Mouse (Mus musculus) spleen, adult 2 months (tissue): Measurements from ENCODE around the gene Prex1. TPM values are rescaled to one million over a fixed set of nuclear protein-coding genes. Genes with fewer than 3 reads are reported as not detected.

Source experiments
- DNase-seq, 2 experiments: peaks; one replicate each; pipeline versions ENCODE4 v3.0.0 to v3.0.0-alpha.2; 2012 to 2021; ENCODE audit warnings: low spot score in 2 of 2, low read depth in 1 of 2
- H3K27ac ChIP-seq: fragments of 200-500 bp; 2 replicates; pipeline ENCODE4 v1.5.1; 2012; ENCODE audit warnings: low read length, inconsistent platforms; ENCODE audit not compliant: insufficient read depth
- H3K27me3 ChIP-seq: fragments of 200-500 bp; 2 replicates; pipeline ENCODE4 v1.6.1; 2012; ENCODE audit warnings: mild to moderate bottlenecking, moderate library complexity, low read length, inconsistent platforms; ENCODE audit not compliant: control insufficient read depth, insufficient read depth
- H3K36me3 ChIP-seq: fragments of 200-500 bp; 2 replicates; pipeline ENCODE4 v1.6.1; 2012; ENCODE audit warnings: mild to moderate bottlenecking, low read length, inconsistent platforms; ENCODE audit not compliant: control insufficient read depth, insufficient read depth
- H3K4me1 ChIP-seq: fragments of 200-500 bp; 2 replicates; pipeline ENCODE4 v1.6.1; 2011; ENCODE audit warnings: inconsistent platforms; ENCODE audit not compliant: control insufficient read depth, insufficient read depth, insufficient read length
- H3K4me3 ChIP-seq: fragments of 200-500 bp; 2 replicates; pipeline ENCODE4 v1.5.1; 2011; ENCODE audit warnings: mild to moderate bottlenecking, inconsistent platforms; ENCODE audit not compliant: insufficient read depth, insufficient read length; ENCODE audit errors: extremely low read depth
- CTCF ChIP-seq: fragments of 200-500 bp; IDR thresholded peaks from 2 replicates; pipeline ENCODE4 v1.5.1; 2011; ENCODE audit warnings: mild to moderate bottlenecking, inconsistent platforms; ENCODE audit not compliant: insufficient read depth, insufficient read length, insufficient replicate concordance; ENCODE audit errors: extremely low read depth
- POLR2A ChIP-seq: fragments of 200-500 bp; IDR thresholded peaks from 2 replicates; pipeline ENCODE4 v1.6.1; 2011; ENCODE audit warnings: low read depth, low read length, inconsistent platforms
- WGBS: fragments of 180-500 bp; shearing (Covaris S2); methylation state at CpG from one replicate; pipeline ENCODE4 v1.1.7; 2018; 5-methylcytosine and 5-hydroxymethylcytosine counted together
- polyA plus RNA-seq: library from polyadenylated mRNA; depleted of rRNA; stranded (reverse); fragments of >200 nt; gene quantifications from 2 replicates; pipeline ENCODE4 v1.2.3, GENCODE M21; 2012

The Prex1 gene
- polyA plus RNA-seq, 1 experiment: 123 TPM

- Histone ChIP-seq H3K4me1 (no peaks in the 10 kb centered on the region; the same call in 1 of the 2 replicates), H3K27me3 (no peaks in the 10 kb centered on the region), H3K4me3 (no peak overlapping the region), H3K27ac (no peak overlapping the region), H3K36me3 (peaks cover 72% of the 10 kb centered on the region)
- DNase-seq: no peak
- 93% methylated on average over 21 of the region's 21 CpGs for WGBS
- no peak for TF ChIP-seq POLR2A
- no peak for TF ChIP-seq CTCF
Measured at GRCm38 (mm10) chr2:166581881-166582583, 131.6 kb downstream of the Prex1 start.

GRCm38 (mm10) chr2:166579793-166580192, 133.8 kb downstream of the Prex1 start:
- H3K4me3 ChIP-seq: no peak overlapping the region
- TF ChIP-seq POLR2A (no peak), CTCF (no peak)
- no peak overlapping the region for H3K27ac ChIP-seq
- no peak for DNase-seq
- no peaks in the 10 kb centered on the region for H3K27me3 ChIP-seq
- 97% methylated on average over 5 of the region's 5 CpGs for WGBS
- H3K4me1 ChIP-seq: no peaks in the 10 kb centered on the region; the same call in 1 of the 2 replicates
- H3K36me3 ChIP-seq: peaks cover 60% of the 10 kb centered on the region

GRCm38 (mm10) chr2:166579361-166579760, 134.3 kb downstream of the Prex1 start:
- 92% methylated on average over 10 of the region's 10 CpGs for whole genome bisulfite sequencing
- H3K36me3 ChIP-seq: peaks cover 59% of the 10 kb centered on the region
- H3K4me3 ChIP-seq: no peak overlapping the region

GRCm38 (mm10) chr2:166575419-166575818, 138.2 kb downstream of the Prex1 start:
- Histone ChIP-seq H3K4me3 (no peak overlapping the region), H3K4me1 (no peaks in the 10 kb centered on the region), H3K27me3 (no peaks in the 10 kb centered on the region), H3K27ac (no peak overlapping the region), H3K36me3 (peaks cover 52% of the 10 kb centered on the region)
- TF ChIP-seq CTCF (no peak), POLR2A (no peak)
- no peak for DNase-seq
- WGBS: 88% methylated on average over 17 of the region's 17 CpGs

More at GRCm38 (mm10) chr2:166579361-166579760, 134.3 kb downstream of the Prex1 start:
- TF ChIP-seq POLR2A: no peak
- no peak for TF ChIP-seq CTCF
- no peaks in the 10 kb centered on the region for H3K27me3 ChIP-seq
- no peak overlapping the region for H3K27ac ChIP-seq
- no peak for DNase-seq
- H3K4me1 ChIP-seq: no peaks in the 10 kb centered on the region

GRCm38 (mm10) chr2:166574934-166575333, 138.7 kb downstream of the Prex1 start:
- WGBS: 33% methylated on average over 7 of the region's 7 CpGs
- Histone ChIP-seq H3K4me3 (no peak overlapping the region), H3K27ac (no peak overlapping the region), H3K36me3 (peaks cover 52% of the 10 kb centered on the region), H3K4me1 (no peaks in the 10 kb centered on the region), H3K27me3 (no peaks in the 10 kb centered on the region)
- peak in 1 of 2 experiments; percentile 42 for DNase-seq
- TF ChIP-seq CTCF (peak; percentile 97), POLR2A (no peak)

- DNase-seq: no peak
- Histone ChIP-seq H3K27ac (no peak overlapping the region), H3K4me1 (no peaks in the 10 kb centered on the region), H3K4me3 (no peak overlapping the region), H3K27me3 (no peaks in the 10 kb centered on the region), H3K36me3 (peaks cover 59% of the 10 kb centered on the region)
- WGBS: 93% methylated on average over 5 of the region's 5 CpGs
- TF ChIP-seq CTCF: no peak
- no peak for TF ChIP-seq POLR2A
Measured at GRCm38 (mm10) chr2:166573621-166574020, 140.0 kb downstream of the Prex1 start.

- H3K36me3 ChIP-seq: peaks cover 63% of the 10 kb centered on the region
- no peak overlapping the region for H3K4me3 ChIP-seq
- no peak for DNase-seq
- no peak overlapping the region for H3K27ac ChIP-seq
- H3K4me1 ChIP-seq: no peaks in the 10 kb centered on the region
- TF ChIP-seq POLR2A (no peak), CTCF (no peak)
- no peaks in the 10 kb centered on the region for H3K27me3 ChIP-seq
- WGBS: 99% methylated on average over 3 of the region's 3 CpGs
Measured at GRCm38 (mm10) chr2:166572297-166572696, 141.3 kb downstream of the Prex1 start.
